Mouse (Mus musculus) MEL-GATA-1-ER (cell line): ENCODE results near the gene Eprs.
"Not testable (repeated sequence)": the region's sequence is repeated elsewhere in the genome, so short reads cannot be mapped to it uniquely, and the experiment has no call there.

Source experiments
- DNase-seq: peaks from one replicate; pipeline ENCODE4 v3.0.0-alpha.2; 2012; ENCODE audit warnings: low read depth; ENCODE audit errors: extremely low read depth

Gene Eprs

DNA sequence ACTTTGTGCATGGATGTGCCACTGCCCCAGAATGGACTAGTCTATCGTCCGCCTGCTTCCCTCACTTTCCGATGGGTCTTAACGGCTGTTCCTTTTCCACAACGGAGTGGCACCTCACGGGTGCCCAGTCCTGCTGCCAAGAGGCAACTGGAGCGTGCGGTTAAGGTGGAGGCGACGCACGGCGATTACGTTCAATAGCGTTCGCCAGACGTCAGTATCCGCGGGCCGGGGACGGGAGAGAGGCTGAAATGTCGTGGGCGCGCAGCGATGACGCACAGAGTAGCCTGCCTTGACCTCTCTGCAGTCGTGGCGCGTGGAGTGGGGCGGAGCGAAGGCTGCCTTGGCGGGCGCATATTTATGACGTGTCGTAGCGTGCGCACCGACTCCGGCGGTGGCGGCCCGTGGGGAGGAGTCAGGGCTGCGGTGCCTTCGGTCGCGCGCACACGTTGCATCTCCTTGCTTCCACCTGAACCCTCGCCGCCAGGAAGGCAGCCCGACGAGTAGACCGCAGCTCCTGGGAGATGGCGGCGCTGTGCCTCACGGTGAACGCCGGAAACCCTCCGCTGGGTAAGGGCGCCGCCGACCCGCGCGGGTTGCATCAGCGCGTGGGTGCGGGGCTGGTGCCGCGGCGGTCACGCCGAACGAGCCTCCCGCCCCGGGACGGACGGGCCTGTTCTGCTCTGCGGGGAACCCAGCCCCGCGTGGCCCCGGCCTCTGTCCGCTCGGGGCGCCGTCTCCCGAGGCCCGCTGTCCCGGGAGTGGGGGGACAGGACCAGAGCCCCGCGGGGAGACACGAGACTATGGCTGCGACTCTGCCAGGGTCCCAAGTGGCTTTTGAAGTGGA, at the start of gene Eprs:
Eprs (plus strand) TSS at position 368 of the 844 bp plus-strand sequence.
- peak; percentile 96 for DNase-seq

DNA sequence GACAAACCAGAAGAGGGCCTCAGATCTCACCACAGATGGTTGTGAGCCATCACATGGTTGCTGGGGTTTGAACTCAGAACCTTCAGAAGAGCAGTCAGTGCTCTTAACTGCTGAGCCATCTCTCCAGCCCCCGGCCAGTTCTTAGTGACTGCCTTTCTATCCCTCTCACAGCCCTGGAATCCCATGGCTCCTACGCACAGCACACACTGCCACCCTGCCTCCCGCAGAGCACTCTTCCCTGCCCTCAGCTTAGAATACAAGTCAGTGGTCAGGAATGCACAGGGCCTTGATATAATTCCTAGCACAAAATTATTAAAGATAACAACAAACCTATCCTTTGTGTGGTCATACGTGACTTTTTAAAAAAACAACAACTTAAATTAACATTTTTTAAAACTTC, 48.3 kb upstream of the Eprs start:
- DNase-seq, result no peak

DNA sequence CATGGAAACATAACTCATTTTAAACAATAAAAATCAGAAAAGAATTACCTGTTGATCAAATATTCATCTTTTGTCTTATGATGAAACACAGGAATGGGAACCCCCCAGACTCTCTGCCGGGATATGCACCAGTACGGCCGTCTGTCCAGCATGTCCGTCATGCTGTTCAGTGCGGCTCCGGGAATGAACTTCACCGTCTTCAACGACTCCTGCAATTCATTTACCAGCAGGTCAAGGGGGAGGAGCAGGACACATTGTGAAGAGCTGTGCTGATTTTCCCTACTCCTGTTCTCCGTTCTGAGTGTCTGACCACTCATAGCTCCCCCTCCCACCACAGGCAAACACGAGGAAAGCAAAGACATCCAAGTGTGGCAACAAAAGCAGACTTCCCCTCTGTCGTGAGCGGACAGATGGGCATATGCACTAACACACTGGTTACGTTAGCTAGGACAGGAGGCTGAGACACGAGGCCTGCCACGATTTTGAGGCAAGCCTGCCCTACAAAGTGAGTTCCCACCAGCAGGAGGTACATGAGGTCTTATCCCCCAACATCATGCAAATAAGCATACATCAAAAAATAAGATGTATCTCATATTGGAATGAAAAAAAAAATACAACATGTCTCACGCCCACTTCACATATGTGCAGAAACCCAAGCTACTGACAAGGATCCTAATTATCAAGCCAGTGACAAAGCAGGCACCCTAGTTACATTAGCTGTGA, 46.8 kb upstream of the Eprs start:
- DNase-seq, result no peak

DNA sequence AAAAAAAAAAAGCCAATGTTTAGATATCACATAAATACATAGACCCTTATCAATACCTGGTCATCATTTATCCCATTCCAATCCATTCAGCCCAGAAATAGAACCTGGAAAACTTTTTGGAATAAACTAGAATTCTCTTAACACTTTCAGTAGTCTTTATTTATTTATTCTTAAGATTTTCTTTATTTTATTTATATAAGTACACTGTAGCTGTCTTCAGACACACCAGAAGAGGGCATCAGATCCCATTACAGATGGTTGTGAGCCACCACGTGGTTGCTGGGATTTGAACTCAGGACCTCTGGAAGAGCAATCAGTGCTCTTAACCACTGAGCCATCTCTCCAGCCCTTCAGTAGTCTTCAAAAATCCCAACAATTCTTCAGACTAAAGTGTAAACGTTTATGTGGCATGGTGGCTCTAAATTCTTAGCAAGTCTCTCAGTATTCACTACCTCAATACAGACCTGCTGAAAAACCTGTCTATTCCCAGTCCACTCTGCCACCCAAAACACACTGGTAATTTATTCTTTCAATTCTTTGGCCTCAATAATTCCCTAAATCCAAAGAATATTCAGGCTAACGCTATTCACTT, 35.0 kb upstream of the Eprs start:
- DNase-seq, result not testable (repeated sequence)

DNA sequence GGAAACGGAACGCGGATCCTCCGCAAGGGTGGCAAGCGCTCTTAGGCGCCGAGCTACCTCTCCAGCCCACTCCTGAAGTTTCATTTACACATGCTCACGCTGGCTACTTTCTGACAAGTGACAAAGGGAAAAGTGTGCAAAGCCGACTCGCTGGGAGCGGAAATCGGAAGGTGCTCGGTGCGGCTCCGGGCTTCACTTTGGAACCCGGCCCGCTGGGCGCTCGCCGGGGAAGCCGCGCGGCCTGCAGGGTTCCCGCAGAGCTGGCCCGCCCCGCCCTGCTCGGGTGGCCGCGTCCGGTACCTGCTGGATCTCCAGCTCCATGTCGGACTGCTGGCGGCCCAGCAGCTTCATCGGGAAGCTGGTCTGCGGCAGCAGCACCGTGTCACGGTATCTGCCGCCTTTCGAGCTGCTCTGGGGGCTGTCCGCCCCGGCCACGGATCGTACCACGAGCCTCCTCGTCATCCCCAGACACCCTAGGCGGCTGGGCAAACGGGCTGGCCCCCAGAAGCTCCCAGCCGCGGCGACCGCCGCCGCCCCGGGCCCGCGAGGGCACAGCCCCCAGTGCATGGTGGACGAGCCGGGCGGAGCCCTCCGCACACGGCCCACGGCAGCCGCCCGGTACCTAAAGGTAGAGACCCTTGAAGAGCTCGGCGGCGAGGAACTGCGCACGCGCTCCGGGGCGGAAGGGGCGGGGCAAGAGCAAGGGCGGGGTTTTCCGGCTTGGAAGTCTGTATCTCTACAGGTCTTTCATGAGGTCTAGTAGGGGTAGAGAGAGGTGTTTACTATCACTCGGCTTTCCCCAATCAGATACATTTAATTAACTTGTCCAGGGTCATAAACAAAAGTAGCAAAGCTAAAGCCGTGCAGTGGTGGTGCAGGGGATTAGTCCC, 33.9 kb upstream of the Eprs start, which contains the start of gene Iars2:
Iars2 (minus strand) TSS at position 676 of the 890 bp plus-strand sequence.
- DNase-seq, result peak; percentile 78

DNA sequence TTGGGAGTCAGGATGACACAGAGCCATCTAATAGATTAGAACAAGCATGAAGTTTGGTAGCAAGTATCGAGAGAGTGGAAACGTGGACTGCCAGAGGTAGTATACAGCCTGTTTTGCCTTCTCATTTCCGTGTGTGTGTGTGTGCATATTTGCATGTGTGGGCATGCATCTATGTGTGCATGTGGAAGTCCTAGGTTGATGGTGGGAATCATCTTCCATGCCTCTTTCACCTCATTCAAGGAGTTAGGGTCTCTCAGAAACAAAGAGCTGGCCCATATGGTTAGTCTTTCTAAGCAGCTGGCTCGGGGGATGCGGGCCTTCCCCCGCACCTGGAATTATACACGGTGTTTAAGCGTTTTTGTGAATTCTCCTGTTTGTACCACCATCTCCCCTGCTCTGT, 33.0 kb upstream of the Eprs start:
- no peak for DNase-seq

DNA sequence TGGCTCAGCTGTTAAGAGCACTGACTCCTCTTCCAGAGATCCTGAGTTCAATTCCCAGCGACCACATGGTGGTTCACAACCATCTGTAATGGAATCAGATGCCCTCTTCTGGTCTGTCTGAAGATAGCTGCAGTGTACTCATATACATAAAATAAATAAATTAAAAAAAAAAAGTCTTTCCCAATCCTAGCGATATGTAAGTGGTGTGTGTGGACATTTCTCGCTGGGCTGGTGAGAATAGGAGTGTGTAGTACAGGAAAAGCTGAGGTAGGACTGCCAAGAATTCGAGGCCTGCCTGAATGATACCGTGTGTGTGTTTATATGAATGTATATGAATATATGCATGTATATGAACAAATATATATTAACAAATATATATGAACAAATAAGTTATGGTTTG, 31.5 kb upstream of the Eprs start:
- DNase-seq, result no peak

DNA sequence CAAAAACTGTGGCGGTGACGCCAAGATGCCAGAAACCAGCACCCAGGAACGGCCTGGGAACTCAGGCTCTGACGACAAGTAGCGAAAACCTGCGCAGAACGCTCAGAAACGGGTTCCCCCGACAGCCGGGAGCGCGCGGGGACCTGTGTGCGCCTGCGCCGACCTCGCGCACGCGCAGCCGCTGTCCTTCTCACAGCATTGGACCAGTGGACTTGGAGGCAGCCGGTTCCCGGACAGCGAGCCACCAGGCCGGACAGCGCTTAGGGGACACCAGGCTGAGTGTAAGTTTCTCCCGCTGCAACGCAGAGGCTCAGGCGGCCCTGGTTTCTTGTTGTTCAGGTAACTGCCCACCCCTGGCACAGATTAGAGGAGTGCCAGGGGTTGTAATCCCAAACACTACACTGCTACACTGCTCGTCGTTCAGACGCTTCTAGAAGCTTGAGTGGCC, 30.8 kb upstream of the Eprs start, which contains the start of gene Bpnt1:
Bpnt1 (plus strand) TSS at position 167 of the 448 bp plus-strand sequence.
- DNase-seq, result peak; percentile 78

DNA sequence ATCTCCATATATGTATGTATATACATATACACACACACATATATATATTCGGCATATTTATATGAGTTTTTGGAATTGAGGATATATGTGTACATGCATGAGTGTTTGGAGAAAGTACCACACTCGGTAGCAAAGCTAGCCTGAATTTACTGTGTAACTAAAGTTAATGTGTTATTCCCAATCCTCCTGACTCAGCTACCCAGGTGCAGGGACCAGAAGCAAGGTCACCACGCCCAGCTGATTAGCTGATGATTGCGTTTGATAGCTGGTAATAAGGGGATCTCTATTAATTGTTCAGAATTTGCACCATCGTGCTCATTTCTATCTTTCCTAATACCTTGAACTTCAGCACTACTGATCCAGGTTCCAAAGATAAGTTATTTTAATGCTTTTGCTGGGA, 29.2 kb upstream of the Eprs start:
- no peak for DNase-seq

DNA sequence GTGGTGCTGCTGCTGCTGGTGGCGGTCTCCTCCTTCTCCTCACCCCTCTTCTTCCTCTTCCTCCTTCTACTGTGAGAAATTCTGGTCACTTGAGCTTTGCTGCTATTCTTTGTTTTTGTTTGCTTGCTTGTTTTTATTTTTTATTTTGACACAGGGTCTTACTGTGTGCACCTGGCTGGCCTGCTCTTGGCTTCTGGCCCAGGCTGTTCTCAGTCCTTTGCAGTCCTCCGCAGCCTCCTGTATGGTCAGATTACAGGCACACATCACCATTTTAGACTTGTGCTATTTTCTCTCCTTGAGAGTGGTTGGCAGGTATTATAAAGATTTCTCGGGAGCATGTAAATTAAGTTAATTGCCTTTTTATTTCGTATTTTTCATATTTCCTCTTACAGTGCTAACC, 28.7 kb upstream of the Eprs start:
- DNase-seq, result no peak

DNA sequence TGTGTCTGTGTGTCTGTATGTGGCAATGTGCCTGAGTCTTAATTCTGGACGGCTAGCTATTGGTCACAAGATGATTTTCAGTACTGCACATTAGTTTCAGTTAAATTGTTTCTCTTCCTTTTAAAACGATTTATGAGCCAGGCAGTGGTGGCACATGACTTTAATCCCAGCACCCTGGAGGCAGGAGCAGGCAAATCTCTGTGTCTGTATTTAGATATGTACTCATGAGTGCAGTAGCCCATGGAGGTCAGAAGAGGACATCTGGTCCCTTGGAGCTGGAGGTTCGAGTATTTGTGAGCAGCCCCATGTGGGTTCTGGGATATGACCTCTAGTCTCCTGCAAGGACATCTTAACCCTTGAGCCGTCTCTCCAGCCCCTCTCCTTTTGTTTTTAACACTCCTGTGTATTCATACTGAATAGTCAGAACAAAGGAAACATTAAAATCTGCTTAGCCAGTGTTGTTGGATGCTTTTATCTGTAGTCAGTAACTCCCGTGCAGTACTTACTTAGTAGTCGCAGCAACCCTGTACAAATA, 27.5 kb upstream of the Eprs start:
- DNase-seq, result no peak

DNA sequence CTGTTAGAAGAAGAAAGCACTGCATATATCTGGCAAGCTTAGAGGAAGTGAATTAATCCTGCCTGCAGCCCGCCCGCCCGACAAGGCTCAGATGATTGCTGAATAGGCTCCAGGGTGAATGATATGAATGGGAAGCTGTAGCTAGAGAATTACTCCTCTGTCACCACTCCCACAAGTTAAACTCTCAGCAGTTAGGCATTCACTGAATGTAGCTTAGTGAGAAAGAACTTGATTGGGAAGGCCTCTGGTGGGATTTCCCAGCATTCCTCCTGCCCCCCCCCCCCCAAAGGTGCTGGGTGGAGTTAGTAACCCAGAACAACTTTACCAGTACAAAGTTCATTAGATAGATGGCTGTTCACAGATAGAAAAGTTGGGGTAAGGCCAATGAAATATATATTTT, 26.3 kb upstream of the Eprs start:
- no peak for DNase-seq

DNA sequence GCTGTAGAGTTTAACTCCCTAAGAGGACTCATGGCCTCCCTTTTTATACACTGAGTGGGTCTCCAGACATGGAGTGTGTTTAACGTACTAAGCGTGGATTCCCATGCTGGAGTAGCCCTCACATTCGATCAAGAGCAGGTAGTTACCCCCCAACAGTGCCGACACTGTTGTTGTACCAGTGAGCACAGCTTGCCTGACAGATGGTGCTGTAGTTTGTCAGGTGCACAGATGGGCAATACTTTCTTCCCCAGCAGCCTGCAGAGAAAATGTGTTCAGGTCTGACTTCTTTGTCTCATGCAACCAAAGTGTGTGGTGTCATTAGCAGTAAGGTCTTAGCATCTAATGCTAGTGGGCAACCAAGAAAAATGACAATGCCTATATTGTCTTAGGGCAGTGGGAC, 20.4 kb upstream of the Eprs start:
- no peak for DNase-seq

DNA sequence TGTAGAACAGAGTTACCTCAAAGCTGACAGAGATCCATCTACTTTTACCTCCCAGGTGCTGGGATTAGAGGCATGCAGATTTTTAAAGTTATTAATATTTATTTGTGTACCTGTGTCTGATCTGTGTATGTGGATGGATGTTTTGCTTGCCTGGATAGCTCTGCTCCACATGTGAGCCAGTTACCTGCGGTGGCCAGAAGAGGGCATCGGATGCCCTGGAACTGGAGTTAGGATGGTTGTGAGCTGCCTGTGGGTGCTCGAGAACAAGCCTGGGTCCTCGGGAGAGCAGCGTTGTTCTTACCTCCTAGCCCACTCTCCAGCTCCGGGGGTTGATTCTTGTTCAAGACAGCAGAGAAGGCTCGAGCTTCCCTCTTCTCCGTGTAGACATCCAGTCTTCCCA, 19.4 kb upstream of the Eprs start:
- no peak for DNase-seq

DNA sequence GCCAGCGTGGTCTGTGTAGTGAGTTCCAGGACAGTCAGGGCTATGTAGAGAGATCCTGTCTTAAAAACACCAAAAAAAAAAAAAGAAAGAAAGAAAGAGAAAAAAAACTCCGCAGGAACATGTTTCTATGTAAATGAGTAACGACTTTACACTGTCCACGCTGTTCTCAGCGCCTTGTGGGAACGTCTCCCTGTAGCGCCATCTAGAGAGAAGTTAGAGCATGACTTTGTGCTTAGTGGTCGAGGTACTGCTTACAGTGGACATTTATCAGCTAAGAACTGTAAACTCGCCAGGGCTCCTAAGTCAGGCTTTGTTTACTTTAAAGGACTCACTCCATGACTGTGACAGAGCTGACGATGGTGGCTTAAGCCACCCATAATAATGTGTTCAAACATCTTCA, 16.7 kb upstream of the Eprs start:
- DNase-seq, result no peak

DNA sequence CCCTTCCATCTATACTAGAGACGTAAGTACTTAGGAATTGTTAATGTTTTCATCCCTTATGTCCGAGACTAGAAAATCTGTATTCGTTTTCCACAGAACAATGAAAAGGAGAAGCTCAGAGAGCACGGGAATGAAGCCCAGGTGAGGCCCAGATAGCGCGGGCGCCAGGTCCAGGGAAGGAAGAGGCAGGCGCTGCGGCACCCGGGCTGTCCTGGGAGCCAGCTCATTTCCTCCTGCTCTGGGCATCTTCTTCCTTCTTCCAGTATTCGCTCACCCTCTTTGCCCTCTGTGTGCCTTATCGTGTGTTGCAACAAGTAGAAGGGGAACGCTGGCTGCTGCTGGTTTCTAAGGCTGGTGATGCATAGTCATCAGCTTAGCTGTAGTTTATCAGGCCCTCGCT, 13.1 kb upstream of the Eprs start:
- no peak for DNase-seq

DNA sequence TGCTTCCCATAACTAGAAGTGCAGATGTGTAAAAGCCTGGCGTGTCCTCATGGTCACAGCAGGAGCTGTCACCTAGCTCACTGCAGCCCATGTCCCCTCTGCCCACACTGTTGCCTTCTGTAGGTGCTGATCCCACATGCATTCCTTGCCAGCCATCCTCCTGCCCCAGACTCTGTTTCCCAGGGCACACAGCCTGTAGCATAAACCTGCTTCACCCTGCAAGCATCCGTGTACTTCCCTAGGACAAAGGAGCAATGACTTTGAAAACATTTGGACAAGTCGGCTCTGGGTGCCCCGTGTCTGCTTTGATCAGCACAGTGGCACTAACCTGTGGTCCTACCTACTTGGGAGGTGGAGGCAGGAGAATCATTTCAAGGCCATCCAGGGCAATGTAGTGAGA, 12.2 kb upstream of the Eprs start:
- DNase-seq, result no peak

DNA sequence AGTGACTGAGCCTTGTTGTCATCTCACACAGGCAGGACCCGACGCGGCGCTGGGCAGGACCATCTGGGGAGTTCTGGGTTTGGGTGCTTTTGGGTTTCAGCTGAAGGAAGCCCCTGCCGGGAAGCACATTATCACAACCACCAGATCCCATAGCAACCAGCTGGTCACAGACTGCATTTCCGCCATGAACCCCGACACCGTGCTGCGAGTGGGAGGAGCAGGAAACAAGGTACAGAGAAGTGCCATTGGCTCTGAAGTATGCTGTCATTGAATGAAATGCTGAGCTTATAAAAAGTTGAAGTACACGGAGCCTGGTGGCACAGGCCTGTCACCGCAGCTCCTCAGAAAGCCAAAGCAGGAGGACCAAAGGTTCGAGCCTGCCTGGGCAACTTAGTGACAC, 10.7 kb upstream of the Eprs start:
- no peak for DNase-seq

DNA sequence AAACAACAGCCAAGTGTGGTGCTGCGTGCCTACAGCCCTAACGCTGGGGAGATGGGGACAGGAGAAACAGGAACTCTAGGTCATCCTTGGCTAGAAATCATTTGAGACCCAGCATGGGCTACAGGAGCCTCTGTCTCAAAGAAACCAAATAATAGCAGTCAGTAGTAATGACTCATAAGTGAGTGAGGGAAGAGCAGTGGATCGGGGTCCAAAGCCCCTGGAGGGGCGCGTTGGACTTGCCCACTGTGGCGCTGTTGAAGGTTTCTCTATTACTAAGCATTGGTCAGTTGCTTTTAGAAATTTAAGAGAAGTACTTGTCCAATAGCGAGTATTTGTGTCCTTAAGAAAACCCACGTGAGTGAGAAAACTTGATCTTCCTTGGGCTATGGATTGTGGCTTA, 9.5 kb upstream of the Eprs start:
- no peak for DNase-seq

DNA sequence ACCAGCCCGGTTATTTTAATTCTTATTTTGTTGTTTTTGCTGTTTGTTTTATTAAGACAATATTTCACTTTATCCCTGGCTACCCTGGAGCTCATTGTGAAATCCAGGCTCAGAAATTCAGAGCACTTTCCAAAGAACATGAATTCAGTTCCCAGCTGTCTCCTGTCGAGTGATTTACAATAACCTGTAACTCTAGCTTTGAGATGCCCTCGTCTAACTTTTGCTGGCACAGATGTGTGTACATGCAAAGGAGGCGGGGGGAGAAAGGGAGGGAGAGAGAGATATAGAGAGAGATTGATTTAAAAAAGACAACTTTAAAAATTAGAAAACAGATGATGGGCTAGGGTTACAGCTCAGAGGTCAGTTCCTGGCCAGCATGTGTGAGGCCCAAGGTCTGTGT, 8.1 kb upstream of the Eprs start:
- DNase-seq, result no peak

DNA sequence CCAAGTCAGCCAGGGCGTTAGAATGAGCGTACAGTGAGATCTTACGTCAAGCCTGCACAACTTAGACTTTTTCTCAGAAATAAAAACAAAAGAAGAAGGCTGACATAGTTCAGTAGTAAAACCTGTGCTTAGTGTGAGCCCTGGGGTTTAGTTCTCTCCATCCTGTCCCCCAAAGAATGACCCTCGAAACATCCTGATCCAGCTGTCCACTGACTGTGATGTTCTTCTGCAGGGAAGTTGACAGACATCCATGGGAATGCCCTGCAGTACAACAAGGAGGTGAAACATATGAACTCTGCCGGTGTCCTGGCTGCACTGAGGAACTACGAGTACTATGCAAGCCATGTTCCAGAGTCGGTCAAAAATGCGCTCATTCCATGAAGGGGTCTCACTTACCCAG, 6.6 kb upstream of the Eprs start:
- no peak for DNase-seq
